Mouse (Mus musculus) lung, adult 10 weeks (tissue): ENCODE data around the gene Vgll1. TPM values are rescaled to one million over a fixed set of nuclear protein-coding genes. Genes with fewer than 3 reads are reported as not detected.

Experiments used
- polyA plus RNA-seq: library from polyadenylated mRNA; stranded (reverse); fragments of 350-450 nt; fragmentation: Illumina TruSeq; extraction: RNeasy Lipid Tissue Mini Kit (QIAGEN cat#74804); gene quantifications from one replicate; pipeline ENCODE4 v1.2.3, GENCODE M21; 2014; ENCODE audit warnings: low read depth, low replicate concordance; ENCODE audit not compliant: insufficient read depth

The Vgll1 gene
- not detected for polyA plus RNA-seq

GRCm38 (mm10) chrX:57087806-57088205 is at the start of gene Vgll1:
Gene Vgll1 (plus strand): TSS chrX:57088106.

GRCm38 (mm10) chrX:57042774-57043173 is 45.1 kb upstream of the Vgll1 start, which contains the start of gene Brs3:
Gene Brs3 (plus strand): TSS chrX:57043074.

DNA sequence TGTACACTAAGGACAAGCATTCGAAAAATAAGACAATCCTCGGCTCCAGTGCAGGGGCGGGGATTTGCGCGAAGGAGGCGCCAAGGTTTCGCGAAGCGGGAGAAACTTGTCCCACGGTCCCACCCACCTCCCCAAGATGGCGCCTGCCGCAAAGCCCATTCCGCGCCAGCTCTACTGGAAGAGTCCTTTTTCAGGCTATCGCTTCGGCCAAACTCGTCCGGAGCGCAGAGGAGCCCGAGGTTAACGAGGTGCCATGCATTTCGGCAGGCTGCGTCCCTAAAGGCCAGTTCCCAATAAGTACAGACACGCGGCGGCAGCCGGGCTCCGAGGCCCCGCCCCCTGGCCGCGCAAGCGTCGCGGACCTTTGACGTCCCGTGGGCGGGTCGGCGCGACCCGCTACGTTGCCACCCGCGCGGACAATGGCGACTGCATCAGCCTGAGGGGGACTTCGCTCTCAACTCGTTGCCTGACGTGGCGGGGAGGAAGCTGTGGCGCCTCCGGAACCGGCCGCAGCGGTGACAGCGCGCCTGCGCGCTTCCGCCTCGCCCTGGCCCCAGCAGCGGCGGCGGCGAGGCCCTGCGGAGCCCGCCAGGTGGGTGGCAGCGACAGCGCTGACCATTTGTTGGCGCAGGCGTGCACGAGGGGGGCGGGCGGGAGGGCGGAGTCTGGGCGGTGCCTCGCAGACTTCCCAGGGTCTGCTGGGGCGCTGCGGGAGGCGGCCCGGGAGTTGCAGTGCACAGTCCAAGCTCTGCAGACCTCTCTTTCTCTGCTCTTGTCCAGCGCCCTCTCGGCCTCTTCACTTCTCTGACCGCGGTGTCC is 34.5 kb upstream of the Vgll1 start, which contains the start of gene Htatsf1:
Htatsf1 (plus strand) TSS at position 410 of the 819 bp plus-strand sequence.

Other genes starting within 250 kb of the Vgll1 start
- not detected for gene Adgrg4, start 217.9 kb upstream of the Vgll1 start, polyA plus RNA-seq
- not detected for gene Brs3, start 45.0 kb upstream of the Vgll1 start, polyA plus RNA-seq
- 24.2 TPM for gene Htatsf1, start 34.5 kb upstream of the Vgll1 start, polyA plus RNA-seq
- gene Cd40lg, start 124.0 kb downstream of the Vgll1 start, polyA plus RNA-seq = 0.32 TPM